Mouse (Mus musculus) small intestine, adult 2 months (tissue): ENCODE results near the gene H3f3a.

Experiments
- CTCF ChIP-seq: fragments of 200-500 bp; IDR thresholded peaks from 2 replicates; pipeline ENCODE4 v1.5.1; 2012; ENCODE audit warnings: low read depth, mild to moderate bottlenecking, control low read depth, inconsistent platforms, low read length, moderate library complexity, mixed read lengths; ENCODE audit not compliant: insufficient replicate concordance, insufficient read length; ENCODE audit errors: extremely low read depth
- POLR2A ChIP-seq: fragments of 200-500 bp; IDR thresholded peaks from 2 replicates; pipeline ENCODE4 v1.6.1; 2012; ENCODE audit warnings: low read depth, mild to moderate bottlenecking, control low read depth, inconsistent platforms, low read length, moderate library complexity

DNA sequence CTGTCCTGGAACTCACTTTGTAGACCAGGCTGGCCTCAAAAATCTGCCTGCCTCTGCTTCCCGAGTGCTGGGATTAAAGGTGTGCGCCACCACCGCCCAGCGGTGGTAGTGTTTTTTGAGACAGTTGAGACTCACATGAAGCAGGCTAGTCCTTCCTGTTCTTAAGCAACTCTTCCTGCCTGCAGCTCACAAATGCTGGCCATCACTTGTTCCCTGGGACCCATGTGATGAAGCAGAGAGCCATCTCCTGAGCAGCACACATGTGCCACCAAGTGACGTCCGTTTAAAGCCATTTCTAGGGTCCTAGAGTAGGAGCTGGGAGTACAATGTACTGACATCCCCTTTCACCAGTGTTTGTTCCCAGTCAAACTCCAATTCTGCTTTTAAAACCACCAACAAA is 9.9 kb downstream of the H3f3a start:
- TF ChIP-seq CTCF = no peak
- TF ChIP-seq POLR2A = no peak
